Comparison of ENCODE assay signal across 28 mouse cellular contexts in genomic region chr13:79003313-79003712, GRCm38 (mm10).
"Had no signal": no experiment of that assay in that cellular context is flagged by ENCODE, and none has a peak within 500 bp of the region (broad histone marks: within the 10 kb centered on the region; RNA-seq: fewer than 3 reads in every experiment).

No protein-coding gene starts in this region.

- H3K27ac ChIP-seq: embryonic facial prominence, embryonic 10.5 days; embryonic facial prominence, embryonic 12.5 days; embryonic facial prominence, embryonic 13.5 days; embryonic facial prominence, embryonic 15.5 days; forebrain, embryonic 10.5 days; forebrain, embryonic 12.5 days; forebrain, embryonic 13.5 days; forebrain, embryonic 15.5 days; gastrocnemius, adult 2 months had no signal

- H3K4me3 ChIP-seq: embryonic facial prominence, embryonic 10.5 days; embryonic facial prominence, embryonic 12.5 days; embryonic facial prominence, embryonic 13.5 days; embryonic facial prominence, embryonic 15.5 days; erythroblast, embryonic 14.5 days; forebrain, embryonic 10.5 days; forebrain, embryonic 12.5 days; forebrain, embryonic 13.5 days; forebrain, embryonic 15.5 days; gastrocnemius, adult 2 months had no signal

- DNase-seq: cerebellum, adult 2 months; cerebellum, adult 8-10 months; cerebellum, adult 9-10 months; cerebellum, adult 9-11 months; cerebellum, postnatal 10 days; cerebellum, postnatal 14 days; cerebellum, postnatal 25 days; cerebellum, postnatal 36 days; embryo, embryonic 11 days; forebrain, postnatal 0 days; gastrocnemius, adult 2 months; gastrocnemius, postnatal 10 days; gastrocnemius, postnatal 14 days; gastrocnemius, postnatal 25 days; gastrocnemius, postnatal 36 days; heart, adult 11 months; heart, adult 18-20 months had no signal

- H3K9me3 ChIP-seq: embryonic facial prominence, embryonic 10.5 days; embryonic facial prominence, embryonic 12.5 days; embryonic facial prominence, embryonic 13.5 days; embryonic facial prominence, embryonic 15.5 days; forebrain, embryonic 10.5 days; forebrain, embryonic 12.5 days; forebrain, embryonic 13.5 days; forebrain, embryonic 15.5 days had no signal

- H3K36me3 ChIP-seq: embryonic facial prominence, embryonic 10.5 days; embryonic facial prominence, embryonic 12.5 days; embryonic facial prominence, embryonic 13.5 days; embryonic facial prominence, embryonic 15.5 days; forebrain, embryonic 10.5 days; forebrain, embryonic 12.5 days; forebrain, embryonic 15.5 days had no signal

- H3K27me3 ChIP-seq: embryonic facial prominence, embryonic 12.5 days; embryonic facial prominence, embryonic 13.5 days; embryonic facial prominence, embryonic 15.5 days; forebrain, embryonic 12.5 days; forebrain, embryonic 13.5 days; forebrain, embryonic 15.5 days had no signal

- H3K9ac ChIP-seq: embryonic facial prominence, embryonic 12.5 days; embryonic facial prominence, embryonic 13.5 days; embryonic facial prominence, embryonic 15.5 days; forebrain, embryonic 12.5 days; forebrain, embryonic 13.5 days; forebrain, embryonic 15.5 days; forebrain, postnatal 0 days had no signal

- H3K4me1 ChIP-seq: embryonic facial prominence, embryonic 10.5 days; embryonic facial prominence, embryonic 12.5 days; embryonic facial prominence, embryonic 13.5 days; embryonic facial prominence, embryonic 15.5 days; forebrain, embryonic 10.5 days; forebrain, embryonic 12.5 days; forebrain, embryonic 13.5 days; forebrain, embryonic 15.5 days had no signal

- H3K4me2 ChIP-seq: embryonic facial prominence, embryonic 12.5 days; embryonic facial prominence, embryonic 13.5 days; embryonic facial prominence, embryonic 15.5 days; forebrain, embryonic 12.5 days; forebrain, embryonic 13.5 days; forebrain, embryonic 15.5 days had no signal

- ATAC-seq: forebrain, embryonic 13.5 days; forebrain, embryonic 14.5 days; forebrain, embryonic 15.5 days; forebrain, embryonic 16.5 days; forebrain, postnatal 0 days had no signal
